Mouse (Mus musculus) heart, adult 2 months (tissue): Measurements from ENCODE around the gene Dlg1. TPM values are rescaled to one million over a fixed set of nuclear protein-coding genes. Genes with fewer than 3 reads are reported as not detected.

ENCODE experiments used
- DNase-seq, 2 experiments: peaks; one replicate each; pipeline ENCODE4 v3.0.0; 2021
- H3K27ac ChIP-seq: fragments of 200-600 bp; 2 replicates; pipeline ENCODE4 v1.8.1; 2022
- H3K27me3 ChIP-seq: fragments of 200-500 bp; 2 replicates; pipeline ENCODE4 v1.6.1; 2012; ENCODE audit warnings: mild to moderate bottlenecking, low read length, inconsistent platforms, mixed read lengths; ENCODE audit not compliant: control insufficient read depth, insufficient read depth
- H3K36me3 ChIP-seq: fragments of 200-500 bp; 2 replicates; pipeline ENCODE4 v1.6.1; 2012; ENCODE audit warnings: low read length, inconsistent platforms; ENCODE audit not compliant: control insufficient read depth, insufficient read depth
- H3K4me1 ChIP-seq: fragments of 200-500 bp; 2 replicates; pipeline ENCODE4 v1.6.1; 2011; ENCODE audit warnings: low read length; ENCODE audit not compliant: control insufficient read depth, insufficient read depth
- H3K4me3 ChIP-seq: fragments of 200-600 bp; 2 replicates; pipeline ENCODE4 v1.8.1; 2022
- H3K79me2 ChIP-seq: fragments of 200-500 bp; replicated peaks from 2 replicates; pipeline ENCODE4 v1.6.1; 2012; ENCODE audit warnings: mild to moderate bottlenecking, inconsistent platforms, low read length, moderate library complexity, mixed read lengths; ENCODE audit not compliant: control insufficient read depth, insufficient read depth
- H3K9ac ChIP-seq: fragments of 200-500 bp; 2 replicates; pipeline ENCODE4 v1.6.1; 2012; ENCODE audit warnings: low read depth, mild to moderate bottlenecking, control low read depth, inconsistent platforms, low read length, mixed read lengths
- CTCF ChIP-seq: fragments of 200-600 bp; IDR thresholded peaks from 2 replicates; pipeline ENCODE4 v1.8.1; 2022; ENCODE audit warnings: antibody characterized with exemption, mild to moderate bottlenecking, moderate library complexity
- EP300 ChIP-seq: fragments of 200-500 bp; IDR thresholded peaks from 2 replicates; pipeline ENCODE4 v1.6.1; 2011; ENCODE audit warnings: low read depth, low read length, control low read depth; ENCODE audit not compliant: insufficient read depth
- POLR2A ChIP-seq: fragments of 200-500 bp; IDR thresholded peaks from 2 replicates; pipeline ENCODE4 v1.6.1; 2011; ENCODE audit warnings: mild to moderate bottlenecking, low read depth, low read length, control low read depth; ENCODE audit not compliant: insufficient read depth
- WGBS: fragments of 180-500 bp; shearing (Covaris S2); methylation state at CpG from one replicate; pipeline ENCODE4 v1.1.7; 2018; 5-methylcytosine and 5-hydroxymethylcytosine counted together
- intact Hi-C: fragments of 180-260 bp; cut with DNase I; formaldehyde crosslinking; loops from one replicate; pipeline ENCODE4 v1.15.1; 2025
- polyA plus RNA-seq: library from polyadenylated mRNA; depleted of rRNA; stranded (reverse); fragments of >200 nt; gene quantifications from 2 replicates; pipeline ENCODE4 v1.2.3, GENCODE M21; 2012
- total RNA-seq, 2 experiments: library from RNA; stranded (reverse); gene quantifications; 2 replicates each; pipeline ENCODE4 v1.2.3; 2021

The Dlg1 gene
- total and polyA plus RNA-seq, 3 experiments = 14.9 to 61.9 (median 56.2) TPM

DNA sequence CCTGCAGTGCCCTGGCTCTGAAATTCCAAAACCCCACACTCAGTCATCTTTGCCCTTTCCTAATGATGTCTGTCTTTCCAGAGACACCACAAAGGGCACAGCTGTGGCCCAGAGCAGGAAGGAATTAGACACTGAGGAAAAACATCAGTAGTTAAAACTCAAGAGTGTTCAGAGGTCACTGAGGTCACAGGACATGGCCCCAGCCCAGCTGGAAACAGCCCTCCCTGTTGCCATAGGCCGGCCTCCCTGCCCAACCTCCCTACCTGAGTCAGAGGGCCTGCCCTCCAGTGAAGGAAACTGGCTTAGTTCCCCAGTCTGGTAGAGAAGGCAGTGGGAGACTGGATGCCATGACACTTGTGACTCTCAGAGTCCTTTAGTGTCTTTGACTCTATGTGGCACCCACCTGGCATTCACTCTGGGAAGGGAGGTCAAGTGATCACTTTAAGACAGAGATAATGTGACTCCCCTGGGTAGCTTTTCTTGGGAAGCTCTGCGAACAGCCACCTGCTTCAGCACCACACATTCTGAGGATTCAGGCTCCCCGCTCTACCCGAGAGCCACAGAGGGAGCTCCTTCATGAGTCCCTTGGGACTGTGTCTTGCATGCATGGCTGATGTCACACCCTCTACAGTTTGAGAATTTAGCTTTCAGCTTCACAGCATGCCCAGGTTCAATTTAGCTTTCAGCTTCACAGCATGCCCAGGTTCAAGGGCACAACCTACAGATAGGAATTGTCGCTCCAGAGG lies 230.3 kb downstream of the Dlg1 start:
- Histone ChIP-seq H3K27ac (no peak overlapping the region), H3K79me2 (no peaks in the 10 kb centered on the region), H3K36me3 (no peaks in the 10 kb centered on the region), H3K27me3 (no peaks in the 10 kb centered on the region), H3K9ac (no peak overlapping the region), H3K4me1 (no peaks in the 10 kb centered on the region), H3K4me3 (no peak overlapping the region)
- intact Hi-C loops = no loop called here
- no peak for TF ChIP-seq EP300
- TF ChIP-seq CTCF = no peak
- TF ChIP-seq POLR2A = no peak
- no peak for DNase-seq
- whole genome bisulfite sequencing = 72% methylated on average over 5 of the region's 5 CpGs

DNA sequence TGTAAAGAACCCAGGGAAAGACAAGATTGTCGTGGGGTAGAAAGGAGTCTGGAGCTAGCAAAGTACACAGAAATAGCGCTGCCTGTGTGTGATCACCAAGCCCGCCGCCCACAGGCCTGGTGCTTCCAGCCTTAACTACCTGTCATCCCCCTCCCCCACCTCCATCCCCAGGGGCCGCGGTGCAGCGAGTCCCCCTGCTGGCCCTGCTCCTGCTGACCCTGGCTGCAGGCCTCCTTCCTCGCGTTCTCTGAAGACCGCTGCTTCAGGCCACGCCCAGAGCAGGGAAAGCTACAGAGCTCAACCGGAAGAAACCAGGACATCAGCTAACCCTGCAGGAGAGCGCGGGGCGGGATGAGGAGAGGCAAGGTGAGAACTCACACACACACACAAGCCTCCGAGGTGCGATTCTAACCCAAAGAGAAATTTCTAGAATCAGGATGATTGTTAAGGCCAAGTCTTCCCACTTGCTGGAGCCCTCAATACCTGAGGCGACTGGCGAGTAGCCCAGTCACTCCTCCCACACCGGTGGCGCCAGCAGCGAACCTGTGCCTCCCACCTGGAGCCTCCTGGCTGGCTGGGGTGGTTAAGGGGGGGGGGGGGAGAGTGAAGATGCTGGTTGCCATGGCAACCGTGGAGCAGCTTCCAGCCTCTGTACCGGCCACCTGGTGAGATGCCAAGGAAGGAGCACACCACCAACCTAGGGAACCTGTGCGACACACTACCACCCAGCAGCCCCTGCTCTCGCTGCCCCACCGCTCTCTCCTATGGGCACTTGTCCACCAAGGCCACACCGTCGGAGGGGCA lies 233.9 kb downstream of the Dlg1 start:
- Histone ChIP-seq H3K36me3 (no peaks in the 10 kb centered on the region), H3K27me3 (no peaks in the 10 kb centered on the region), H3K79me2 (no peaks in the 10 kb centered on the region), H3K9ac (no peak overlapping the region), H3K4me3 (no peak overlapping the region), H3K4me1 (no peaks in the 10 kb centered on the region), H3K27ac (no peak overlapping the region)
- 18% methylated on average over 29 of the region's 29 CpGs for WGBS
- intact Hi-C loops = no loop called here
- no peak for DNase-seq
- TF ChIP-seq EP300 (no peak), CTCF (no peak), POLR2A (no peak)

DNA sequence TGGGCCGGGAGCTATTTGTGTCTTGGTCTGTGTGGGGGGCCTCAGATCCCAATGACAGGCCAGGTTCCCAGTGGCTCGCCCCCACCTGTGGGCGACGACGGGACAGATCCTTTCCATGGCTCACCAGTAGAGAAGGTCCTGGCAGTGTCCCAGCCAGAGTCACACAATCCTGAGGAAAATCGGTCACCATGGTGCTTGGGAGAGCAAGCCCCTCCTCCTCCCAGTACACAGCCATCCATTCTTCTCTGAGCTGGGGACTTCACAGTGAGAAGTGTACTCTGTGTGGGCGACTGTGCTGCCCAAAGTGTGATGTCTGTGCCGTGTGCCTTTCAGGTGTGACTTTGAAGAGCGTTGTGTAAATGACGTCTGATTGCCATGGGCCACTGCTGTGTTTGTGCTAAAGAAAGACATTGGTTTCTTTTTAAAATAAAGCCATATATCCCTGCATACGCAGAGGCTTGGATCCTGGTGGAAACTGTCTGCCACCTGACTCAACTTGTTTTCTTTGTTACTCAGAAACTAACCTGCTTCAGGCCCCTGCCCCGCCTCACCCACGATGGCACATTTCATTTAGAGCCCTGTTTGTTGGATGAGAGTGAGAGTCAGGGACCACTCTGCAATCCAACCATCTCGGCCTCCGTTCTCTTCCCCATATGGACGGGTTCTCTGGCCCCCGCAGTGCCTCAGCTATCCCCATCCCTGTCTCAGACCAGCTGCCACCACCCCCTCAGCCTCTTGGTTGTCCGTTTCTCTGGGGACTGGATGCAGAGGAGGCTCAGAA lies 235.5 kb downstream of the Dlg1 start:
- no peak for TF ChIP-seq POLR2A
- TF ChIP-seq CTCF = no peak
- no peak for TF ChIP-seq EP300
- 83% methylated on average over 18 of the region's 18 CpGs for WGBS
- H3K27me3 ChIP-seq = no peaks in the 10 kb centered on the region
- no peak overlapping the region for H3K27ac ChIP-seq
- H3K36me3 ChIP-seq = no peaks in the 10 kb centered on the region
- H3K4me3 ChIP-seq = no peak overlapping the region
- H3K9ac ChIP-seq = no peak overlapping the region
- no peaks in the 10 kb centered on the region for H3K79me2 ChIP-seq
- intact Hi-C loops = no loop called here
- DNase-seq = no peak
- no peaks in the 10 kb centered on the region for H3K4me1 ChIP-seq

DNA sequence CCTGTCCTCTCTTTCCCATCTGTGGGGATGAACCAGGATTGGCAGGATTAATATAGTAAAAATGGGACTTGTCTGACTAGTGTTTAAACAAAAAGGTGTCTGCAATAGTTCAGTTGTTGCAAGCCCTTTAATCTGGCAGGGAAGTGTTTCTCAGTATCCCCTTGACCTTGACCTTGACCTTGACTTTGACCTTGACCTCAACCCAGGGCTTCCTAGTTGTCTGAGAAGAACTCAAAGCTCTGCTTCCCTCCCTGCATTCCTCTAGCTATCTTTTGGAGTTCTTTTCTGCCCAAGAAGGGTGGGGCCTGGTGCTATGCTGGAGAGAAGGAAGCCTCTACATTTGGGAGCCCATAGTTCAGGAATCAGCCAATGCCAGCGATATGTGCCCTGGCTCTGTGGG lies 238.6 kb downstream of the Dlg1 start:
- intact Hi-C loops = no loop called here
- Histone ChIP-seq H3K9ac (no peak overlapping the region), H3K27ac (no peak overlapping the region), H3K79me2 (no peaks in the 10 kb centered on the region), H3K27me3 (no peaks in the 10 kb centered on the region), H3K36me3 (no peaks in the 10 kb centered on the region), H3K4me3 (no peak overlapping the region), H3K4me1 (peaks cover 1% of the 10 kb centered on the region; the same call in 1 of the 2 replicates)
- no peak for TF ChIP-seq POLR2A
- no peak for TF ChIP-seq CTCF
- no peak for TF ChIP-seq EP300
- DNase-seq = no peak
- 90% methylated on average over 1 of the region's 1 CpGs for WGBS

DNA sequence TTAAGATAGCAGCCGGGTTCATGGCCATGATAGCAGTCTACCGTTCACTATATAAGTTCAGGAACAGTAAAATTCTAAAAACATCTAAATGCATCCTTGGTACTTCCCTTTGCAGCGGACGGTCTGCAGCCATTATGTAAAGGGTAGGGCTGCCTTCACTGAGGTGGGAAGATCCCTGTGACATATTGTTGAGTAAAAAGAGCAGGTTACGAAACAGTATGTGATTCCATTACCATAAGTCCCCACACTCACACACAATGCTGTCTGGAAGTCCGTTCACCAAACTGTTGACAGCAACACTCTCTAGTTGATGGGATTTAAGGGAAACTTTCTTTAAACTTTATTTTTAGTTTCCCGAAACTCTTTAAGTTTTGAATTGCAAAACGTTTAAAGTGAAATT lies 240.0 kb downstream of the Dlg1 start:
- TF ChIP-seq EP300 (no peak), CTCF (no peak), POLR2A (no peak)
- peaks cover 1% of the 10 kb centered on the region; the same call in 1 of the 2 replicates for H3K4me1 ChIP-seq
- no peaks in the 10 kb centered on the region for H3K36me3 ChIP-seq
- no peak overlapping the region for H3K27ac ChIP-seq
- DNase-seq = no peak
- WGBS = 85% methylated on average over 8 of the region's 8 CpGs
- H3K79me2 ChIP-seq = no peaks in the 10 kb centered on the region
- H3K4me3 ChIP-seq = no peak overlapping the region
- H3K9ac ChIP-seq = no peak overlapping the region
- H3K27me3 ChIP-seq = no peaks in the 10 kb centered on the region
- intact Hi-C loops = no loop called here
